Mouse (Mus musculus): ENCODE data around the gene Pik3cb. TPM values are rescaled to one million over a fixed set of nuclear protein-coding genes. Genes with fewer than 3 reads are reported as not detected.

Gene Pik3cb
- total and polyA plus RNA-seq, 3 experiments, result 0.98 to 16.8 (median 4.0) TPM

- no peak for ATAC-seq (ENCODE audit: extremely low read depth, insufficient number of reproducible peaks, low FRiP score, poor library complexity, severe bottlenecking)
- DNase-seq (ENCODE audit: low spot score), result no peak
- TF ChIP-seq GATA2 (IDR thresholded peaks at IDR 0.05; ENCODE audit: borderline replicate concordance, low read depth, low read length) (no peak), GATA1 (IDR thresholded peaks at IDR 0.05; ENCODE audit: borderline replicate concordance, low read length) (no peak), TAL1 (conservative IDR thresholded peaks at IDR 0.05; ENCODE audit: low read depth, low read length) (no peak), POLR2AphosphoS5 (IDR thresholded peaks at IDR 0.05; ENCODE audit: insufficient replicate concordance, low read depth, low read length) (no peak), CTCF (IDR thresholded peaks at IDR 0.05; ENCODE audit: low read depth, low read length) (no peak)
- Histone ChIP-seq H3K4me1 (ENCODE audit: insufficient read depth, low read depth, low read length) (peaks cover 15% of the 10 kb centered on the region), H3K4me3 (ENCODE audit: low read depth, low read length) (no peak overlapping the region), H3K27me3 (ENCODE audit: insufficient read depth, low read length) (peaks cover 10% of the 10 kb centered on the region), H3K9me3 (replicated peaks) (no peaks in the 10 kb centered on the region), H3K36me3 (replicated peaks) (peaks cover 17% of the 10 kb centered on the region)
Observed at GRCm38 (mm10) chr9:99032031-99032430, 108.4 kb downstream of the Pik3cb start.

GRCm38 (mm10) chr9:99021751-99022150 is 118.7 kb downstream of the Pik3cb start:
- Histone ChIP-seq H3K4me1 (ENCODE audit: insufficient read depth, low read depth, low read length) (no peaks in the 10 kb centered on the region), H3K4me3 (ENCODE audit: low read depth, low read length) (no peak overlapping the region), H3K9me3 (replicated peaks) (no peaks in the 10 kb centered on the region), H3K36me3 (replicated peaks) (no peaks in the 10 kb centered on the region), H3K27me3 (ENCODE audit: insufficient read depth, low read length) (peaks cover 12% of the 10 kb centered on the region; the same call in 1 of the 2 replicates)
- no peak for ATAC-seq (ENCODE audit: extremely low read depth, insufficient number of reproducible peaks, low FRiP score, poor library complexity, severe bottlenecking)
- no peak for TF ChIP-seq POLR2AphosphoS5 (IDR thresholded peaks at IDR 0.05; ENCODE audit: insufficient replicate concordance, low read depth, low read length)
- TF ChIP-seq TAL1 (conservative IDR thresholded peaks at IDR 0.05; ENCODE audit: low read depth, low read length), result no peak
- DNase-seq (ENCODE audit: low spot score), result no peak

- Histone ChIP-seq H3K9me3 (replicated peaks) (no peaks in the 10 kb centered on the region), H3K4me1 (ENCODE audit: insufficient read depth, low read depth, low read length) (no peaks in the 10 kb centered on the region), H3K36me3 (replicated peaks) (no peaks in the 10 kb centered on the region), H3K27me3 (ENCODE audit: insufficient read depth, low read length) (peaks cover 14% of the 10 kb centered on the region; the same call in 1 of the 2 replicates), H3K4me3 (ENCODE audit: low read depth, low read length) (no peak overlapping the region)
- DNase-seq (ENCODE audit: low spot score), result no peak
- ATAC-seq (ENCODE audit: extremely low read depth, insufficient number of reproducible peaks, low FRiP score, poor library complexity, severe bottlenecking), result no peak
- TF ChIP-seq POLR2AphosphoS5 (IDR thresholded peaks at IDR 0.05; ENCODE audit: insufficient replicate concordance, low read depth, low read length), result no peak
- no peak for TF ChIP-seq TAL1 (conservative IDR thresholded peaks at IDR 0.05; ENCODE audit: low read depth, low read length)
- no peak for TF ChIP-seq CTCF (IDR thresholded peaks at IDR 0.05; ENCODE audit: low read depth, low read length)
- TF ChIP-seq GATA1 (IDR thresholded peaks at IDR 0.05; ENCODE audit: borderline replicate concordance, low read length), result no peak
- no peak for TF ChIP-seq GATA2 (IDR thresholded peaks at IDR 0.05; ENCODE audit: borderline replicate concordance, low read depth, low read length)
Observed at GRCm38 (mm10) chr9:99021166-99021565, 119.3 kb downstream of the Pik3cb start.

- TF ChIP-seq POLR2AphosphoS5 (IDR thresholded peaks at IDR 0.05; ENCODE audit: insufficient replicate concordance, low read depth, low read length) (no peak), GATA2 (IDR thresholded peaks at IDR 0.05; ENCODE audit: borderline replicate concordance, low read depth, low read length) (no peak), TAL1 (conservative IDR thresholded peaks at IDR 0.05; ENCODE audit: low read depth, low read length) (no peak), CTCF (IDR thresholded peaks at IDR 0.05; ENCODE audit: low read depth, low read length) (no peak), GATA1 (IDR thresholded peaks at IDR 0.05; ENCODE audit: borderline replicate concordance, low read length) (no peak)
Observed at GRCm38 (mm10) chr9:99017679-99018078, 122.7 kb downstream of the Pik3cb start.

GRCm38 (mm10) chr9:99016759-99017158 is 123.7 kb downstream of the Pik3cb start:
- Histone ChIP-seq H3K4me1 (ENCODE audit: insufficient read depth, low read depth, low read length) (no peaks in the 10 kb centered on the region), H3K27me3 (ENCODE audit: insufficient read depth, low read length) (peaks cover 14% of the 10 kb centered on the region), H3K36me3 (replicated peaks) (no peaks in the 10 kb centered on the region), H3K4me3 (ENCODE audit: low read depth, low read length) (no peak overlapping the region), H3K9me3 (replicated peaks) (no peaks in the 10 kb centered on the region)
- no peak for TF ChIP-seq GATA2 (IDR thresholded peaks at IDR 0.05; ENCODE audit: borderline replicate concordance, low read depth, low read length)
- no peak for TF ChIP-seq TAL1 (conservative IDR thresholded peaks at IDR 0.05; ENCODE audit: low read depth, low read length)
- TF ChIP-seq POLR2AphosphoS5 (IDR thresholded peaks at IDR 0.05; ENCODE audit: insufficient replicate concordance, low read depth, low read length), result no peak
- TF ChIP-seq CTCF (IDR thresholded peaks at IDR 0.05; ENCODE audit: low read depth, low read length), result no peak
- no peak for TF ChIP-seq GATA1 (IDR thresholded peaks at IDR 0.05; ENCODE audit: borderline replicate concordance, low read length)
- DNase-seq (ENCODE audit: low spot score) (no peak), ATAC-seq (ENCODE audit: extremely low read depth, insufficient number of reproducible peaks, low FRiP score, poor library complexity, severe bottlenecking) (no peak)

More at GRCm38 (mm10) chr9:99017679-99018078, 122.7 kb downstream of the Pik3cb start:
- Histone ChIP-seq H3K27me3 (ENCODE audit: insufficient read depth, low read length) (peaks cover 14% of the 10 kb centered on the region), H3K4me3 (ENCODE audit: low read depth, low read length) (no peak overlapping the region), H3K9me3 (replicated peaks) (no peaks in the 10 kb centered on the region), H3K4me1 (ENCODE audit: insufficient read depth, low read depth, low read length) (no peaks in the 10 kb centered on the region), H3K36me3 (replicated peaks) (no peaks in the 10 kb centered on the region)
- ATAC-seq (ENCODE audit: extremely low read depth, insufficient number of reproducible peaks, low FRiP score, poor library complexity, severe bottlenecking) (no peak), DNase-seq (ENCODE audit: low spot score) (no peak)

- H3K36me3 ChIP-seq (replicated peaks), result no peaks in the 10 kb centered on the region
- ATAC-seq (ENCODE audit: extremely low read depth, insufficient number of reproducible peaks, low FRiP score, poor library complexity, severe bottlenecking) (no peak), DNase-seq (ENCODE audit: low spot score) (no peak)
- H3K27me3 ChIP-seq (ENCODE audit: insufficient read depth, low read length), result peaks cover 14% of the 10 kb centered on the region
- H3K4me1 ChIP-seq (ENCODE audit: insufficient read depth, low read depth, low read length), result no peaks in the 10 kb centered on the region
- H3K4me3 ChIP-seq (ENCODE audit: low read depth, low read length), result no peak overlapping the region
- no peak for TF ChIP-seq CTCF (IDR thresholded peaks at IDR 0.05; ENCODE audit: low read depth, low read length)
- TF ChIP-seq TAL1 (conservative IDR thresholded peaks at IDR 0.05; ENCODE audit: low read depth, low read length), result no peak
- no peak for TF ChIP-seq GATA1 (IDR thresholded peaks at IDR 0.05; ENCODE audit: borderline replicate concordance, low read length)
- no peak for TF ChIP-seq GATA2 (IDR thresholded peaks at IDR 0.05; ENCODE audit: borderline replicate concordance, low read depth, low read length)
- no peak for TF ChIP-seq POLR2AphosphoS5 (IDR thresholded peaks at IDR 0.05; ENCODE audit: insufficient replicate concordance, low read depth, low read length)
- H3K9me3 ChIP-seq (replicated peaks), result no peaks in the 10 kb centered on the region
Observed at GRCm38 (mm10) chr9:99016301-99016700, 124.1 kb downstream of the Pik3cb start.
